Mouse (Mus musculus): Measurements from ENCODE around the gene Abhd15. TPM values are rescaled to one million over a fixed set of nuclear protein-coding genes. Genes with fewer than 3 reads are reported as not detected.
A peak's percentile ranks its signal among the peaks of the same experiment; 100 is the strongest.

Abhd15 gene
- polyA plus RNA-seq, 1 experiment from 2014 or later, result 3.0 TPM

- no peak overlapping the region for H3K27ac ChIP-seq (ENCODE audit: low read depth)
- H3K4me2 ChIP-seq, result no peak overlapping the region
- peaks cover 29% of the 10 kb centered on the region for H3K36me3 ChIP-seq (ENCODE audit: insufficient read depth)
- 90% methylated on average over 14 of the region's 14 CpGs for WGBS
- H3K9ac ChIP-seq, result no peak overlapping the region
- no peaks in the 10 kb centered on the region for H3K4me1 ChIP-seq (ENCODE audit: insufficient read depth)
- H3K9me3 ChIP-seq (ENCODE audit: low read depth, low read length), result no peaks in the 10 kb centered on the region
- no peak for DNase-seq
- ATAC-seq (ENCODE audit: insufficient read depth), result no peak
- no peaks in the 10 kb centered on the region for H3K27me3 ChIP-seq (ENCODE audit: insufficient read depth, low read length)
- no peak overlapping the region for H3K4me3 ChIP-seq (ENCODE audit: low read depth, low read length)
- TF ChIP-seq CTCF (IDR thresholded peaks at IDR 0.05; ENCODE audit: low read depth), result no peak
Observed at GRCm38 (mm10) chr11:77476216-77476615, 38.7 kb upstream of the Abhd15 start.

GRCm38 (mm10) chr11:77476895-77477294, 38.0 kb upstream of the Abhd15 start:
- ATAC-seq (ENCODE audit: insufficient read depth), result no peak
- H3K4me3 ChIP-seq (ENCODE audit: low read depth, low read length), result no peak overlapping the region
- H3K27ac ChIP-seq (ENCODE audit: low read depth), result no peak overlapping the region
- H3K27me3 ChIP-seq (ENCODE audit: insufficient read depth, low read length), result no peaks in the 10 kb centered on the region
- H3K4me1 ChIP-seq (ENCODE audit: insufficient read depth), result no peaks in the 10 kb centered on the region
- 87% methylated on average over 6 of the region's 6 CpGs for WGBS
- no peak overlapping the region for H3K4me2 ChIP-seq
- no peak for TF ChIP-seq CTCF (IDR thresholded peaks at IDR 0.05; ENCODE audit: low read depth)
- no peak overlapping the region for H3K9ac ChIP-seq
- peaks cover 22% of the 10 kb centered on the region for H3K36me3 ChIP-seq (ENCODE audit: insufficient read depth)
- no peaks in the 10 kb centered on the region for H3K9me3 ChIP-seq (ENCODE audit: low read depth, low read length)
- DNase-seq, result no peak

- no peak for ATAC-seq (ENCODE audit: insufficient read depth)
- Histone ChIP-seq H3K9ac (no peak overlapping the region), H3K4me2 (no peak overlapping the region), H3K4me3 (ENCODE audit: low read depth, low read length) (no peak overlapping the region), H3K4me1 (ENCODE audit: insufficient read depth) (peaks cover 21% of the 10 kb centered on the region; the same call in 1 of the 2 replicates), H3K27me3 (ENCODE audit: insufficient read depth, low read length) (no peaks in the 10 kb centered on the region), H3K9me3 (ENCODE audit: low read depth, low read length) (no peaks in the 10 kb centered on the region), H3K27ac (ENCODE audit: low read depth) (no peak overlapping the region), H3K36me3 (ENCODE audit: insufficient read depth) (no peaks in the 10 kb centered on the region)
- TF ChIP-seq CTCF (IDR thresholded peaks at IDR 0.05; ENCODE audit: low read depth), result no peak
- DNase-seq, result no peak
- 58% methylated on average over 3 of the region's 3 CpGs for WGBS
Observed at GRCm38 (mm10) chr11:77483043-77483442, 31.9 kb upstream of the Abhd15 start.

GRCm38 (mm10) chr11:77483510-77484255, 31.2 kb upstream of the Abhd15 start:
- DNase-seq (no peak), ATAC-seq (ENCODE audit: insufficient read depth) (no peak)
- H3K9ac ChIP-seq, result no peak overlapping the region
- no peaks in the 10 kb centered on the region for H3K36me3 ChIP-seq (ENCODE audit: insufficient read depth)
- no peak overlapping the region for H3K4me2 ChIP-seq
- no peaks in the 10 kb centered on the region for H3K27me3 ChIP-seq (ENCODE audit: insufficient read depth, low read length)
- no peak overlapping the region for H3K4me3 ChIP-seq (ENCODE audit: low read depth, low read length)
- peaks cover 25% of the 10 kb centered on the region for H3K4me1 ChIP-seq (ENCODE audit: insufficient read depth)
- H3K27ac ChIP-seq (ENCODE audit: low read depth), result no peak overlapping the region
- 27% methylated on average over 11 of the region's 11 CpGs for WGBS
- no peaks in the 10 kb centered on the region for H3K9me3 ChIP-seq (ENCODE audit: low read depth, low read length)
- no peak for TF ChIP-seq CTCF (IDR thresholded peaks at IDR 0.05; ENCODE audit: low read depth)

GRCm38 (mm10) chr11:77485229-77485628, 29.7 kb upstream of the Abhd15 start:
- Histone ChIP-seq H3K9me3 (ENCODE audit: low read depth, low read length) (no peaks in the 10 kb centered on the region), H3K27ac (ENCODE audit: low read depth) (no peak overlapping the region), H3K4me2 (no peak overlapping the region), H3K4me3 (ENCODE audit: low read depth, low read length) (no peak overlapping the region), H3K9ac (no peak overlapping the region), H3K4me1 (ENCODE audit: insufficient read depth) (peaks cover 28% of the 10 kb centered on the region), H3K36me3 (ENCODE audit: insufficient read depth) (no peaks in the 10 kb centered on the region), H3K27me3 (ENCODE audit: insufficient read depth, low read length) (no peaks in the 10 kb centered on the region)
- 51% methylated on average over 6 of the region's 6 CpGs for WGBS
- DNase-seq (no peak), ATAC-seq (ENCODE audit: insufficient read depth) (no peak)
- no peak for TF ChIP-seq CTCF (IDR thresholded peaks at IDR 0.05; ENCODE audit: low read depth)

- Histone ChIP-seq H3K9ac (no peak overlapping the region), H3K4me2 (no peak overlapping the region), H3K4me1 (ENCODE audit: insufficient read depth) (peaks cover 28% of the 10 kb centered on the region), H3K36me3 (ENCODE audit: insufficient read depth) (no peaks in the 10 kb centered on the region), H3K9me3 (ENCODE audit: low read depth, low read length) (no peaks in the 10 kb centered on the region), H3K27ac (ENCODE audit: low read depth) (no peak overlapping the region), H3K4me3 (ENCODE audit: low read depth, low read length) (no peak overlapping the region), H3K27me3 (ENCODE audit: insufficient read depth, low read length) (no peaks in the 10 kb centered on the region)
- 63% methylated on average over 5 of the region's 5 CpGs for WGBS
- DNase-seq (peak; percentile 49), ATAC-seq (ENCODE audit: insufficient read depth) (no peak)
- TF ChIP-seq CTCF (IDR thresholded peaks at IDR 0.05; ENCODE audit: low read depth), result no peak
Observed at GRCm38 (mm10) chr11:77486798-77487197, 28.1 kb upstream of the Abhd15 start.

- Histone ChIP-seq H3K9me3 (ENCODE audit: low read depth, low read length) (no peaks in the 10 kb centered on the region), H3K4me3 (ENCODE audit: low read depth, low read length) (peak overlapping the region; percentile 84), H3K4me2 (peak overlapping the region; percentile 80), H3K9ac (peak overlapping the region; percentile 88), H3K27ac (ENCODE audit: low read depth) (no peak overlapping the region), H3K27me3 (ENCODE audit: insufficient read depth, low read length) (no peaks in the 10 kb centered on the region), H3K4me1 (ENCODE audit: insufficient read depth) (peaks cover 30% of the 10 kb centered on the region), H3K36me3 (ENCODE audit: insufficient read depth) (no peaks in the 10 kb centered on the region)
- 3% methylated on average over 47 of the region's 55 CpGs for WGBS
- DNase-seq (peak; percentile 56), ATAC-seq (ENCODE audit: insufficient read depth) (no peak)
- TF ChIP-seq CTCF (IDR thresholded peaks at IDR 0.05; ENCODE audit: low read depth), result no peak
Observed at GRCm38 (mm10) chr11:77488771-77489581, 25.9 kb upstream of the Abhd15 start.

Data from lung, embryonic 14.5 days (tissue).